Mouse (Mus musculus) cerebellum, adult (tissue): Measurements from ENCODE around the gene Col18a1.

ENCODE experiments used
- ATAC-seq: cut with Nextera tagmentation; 2 replicates; pipeline ENCODE4 v1.9.2; 2017; ENCODE audit warnings: mild to moderate bottlenecking, moderate library complexity, mixed read lengths; ENCODE audit not compliant: insufficient number of reproducible peaks, low FRiP score, low TSS enrichment

Gene Col18a1

DNA sequence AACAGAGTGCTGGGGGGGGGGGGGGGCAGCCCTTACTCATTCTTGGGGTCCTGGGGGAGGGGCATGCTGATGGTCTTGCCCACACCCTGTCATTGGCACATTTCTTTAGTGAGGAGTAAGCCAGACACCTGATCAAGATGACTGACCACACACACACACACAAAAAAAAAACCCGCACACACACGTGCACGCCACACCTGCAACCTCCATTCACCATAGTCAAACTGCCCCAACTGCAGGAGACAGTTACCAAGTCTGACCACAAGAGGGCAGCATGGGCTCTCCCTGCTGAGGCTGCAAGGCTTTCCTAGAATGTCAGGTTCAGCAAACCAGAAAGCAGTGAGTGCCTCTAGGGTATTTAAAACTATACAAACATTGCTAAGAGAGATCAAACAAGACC lies 83.9 kb downstream of the Col18a1 start:
- ATAC-seq = peak; percentile 72

- no peak for ATAC-seq
These were observed 87.4 kb downstream of the Col18a1 start for GRCm38 (mm10) chr10:77078961-77079360.

DNA sequence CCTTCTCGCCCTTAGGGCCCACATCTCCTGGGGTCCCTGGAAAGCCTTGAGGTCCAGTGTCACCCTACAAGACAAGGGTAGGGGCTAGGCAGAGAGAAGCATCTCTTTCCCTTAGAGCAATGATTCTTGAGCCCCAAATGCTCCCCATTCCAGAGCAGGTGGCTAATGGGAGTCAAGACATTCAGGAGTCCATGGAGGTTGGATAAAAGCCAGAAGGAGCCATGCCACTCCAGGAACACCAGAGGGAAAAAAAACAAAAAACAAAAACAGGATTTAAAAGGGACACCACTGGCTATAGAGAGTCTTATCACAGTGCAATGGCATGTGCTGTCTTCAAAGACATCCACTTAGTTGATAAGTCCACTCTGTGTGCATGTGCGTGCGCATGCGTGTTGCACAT lies 87.9 kb downstream of the Col18a1 start:
- no peak for ATAC-seq

DNA sequence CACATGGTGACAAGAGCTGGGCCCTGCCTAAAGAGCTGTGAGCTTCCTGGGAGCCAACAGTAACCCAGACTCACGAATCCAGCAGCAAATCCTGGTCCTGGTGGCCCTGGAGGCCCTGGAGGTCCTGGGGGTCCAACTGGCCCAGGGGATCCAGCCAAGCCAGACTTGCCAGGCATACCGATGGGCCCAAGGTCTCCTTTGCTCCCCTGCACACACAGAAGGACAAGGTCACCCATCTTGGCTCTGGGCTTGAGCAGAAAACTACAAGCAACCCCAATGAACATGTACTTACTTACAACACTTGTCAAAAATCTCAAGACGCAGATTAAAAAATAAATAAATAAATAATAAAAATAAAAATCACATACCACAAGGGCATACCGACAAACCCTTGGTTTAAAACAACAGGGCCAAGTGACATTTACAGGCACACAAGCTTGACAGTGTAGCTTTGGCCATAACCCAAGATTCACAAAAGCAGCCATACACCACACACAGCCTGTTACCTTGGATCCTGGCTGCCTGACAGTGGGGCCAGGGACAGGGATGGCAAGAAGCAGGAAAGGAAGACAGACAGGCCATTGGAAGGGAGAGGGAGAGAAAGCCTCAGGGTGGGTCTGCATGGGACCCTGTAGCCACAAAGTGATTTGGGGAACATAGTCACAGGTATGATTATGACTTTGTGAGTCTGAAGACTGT lies 91.9 kb downstream of the Col18a1 start:
- peak; percentile 62; the same call in 1 of the 2 replicates for ATAC-seq

GRCm38 (mm10) chr10:77070072-77070471 lies 96.3 kb downstream of the Col18a1 start:
- peak; percentile 41; the same call in 1 of the 2 replicates for ATAC-seq

GRCm38 (mm10) chr10:77068469-77068868 lies 97.9 kb downstream of the Col18a1 start:
- no peak for ATAC-seq

- no peak for ATAC-seq
These were observed 101.7 kb downstream of the Col18a1 start for GRCm38 (mm10) chr10:77064659-77065058.

DNA sequence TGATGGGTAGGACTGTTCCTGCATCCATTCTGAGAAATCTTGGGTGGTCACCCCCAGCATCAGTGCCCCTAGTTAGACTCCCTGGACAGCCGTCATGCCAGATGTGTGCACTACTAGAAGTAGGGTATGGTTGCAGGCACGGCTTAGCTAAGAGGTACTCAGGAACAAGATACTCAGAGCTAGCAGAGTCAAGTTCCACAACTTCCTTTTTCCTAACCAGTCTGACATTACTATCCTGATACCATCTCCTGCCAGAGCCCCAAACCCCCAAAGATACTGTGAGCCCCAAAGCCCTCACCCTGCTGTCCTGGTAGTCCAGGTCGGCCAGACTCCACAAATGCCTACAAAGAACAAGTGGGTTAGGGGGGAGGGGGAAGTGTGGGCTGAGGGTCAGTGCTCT lies 102.1 kb downstream of the Col18a1 start:
- ATAC-seq = no peak

DNA sequence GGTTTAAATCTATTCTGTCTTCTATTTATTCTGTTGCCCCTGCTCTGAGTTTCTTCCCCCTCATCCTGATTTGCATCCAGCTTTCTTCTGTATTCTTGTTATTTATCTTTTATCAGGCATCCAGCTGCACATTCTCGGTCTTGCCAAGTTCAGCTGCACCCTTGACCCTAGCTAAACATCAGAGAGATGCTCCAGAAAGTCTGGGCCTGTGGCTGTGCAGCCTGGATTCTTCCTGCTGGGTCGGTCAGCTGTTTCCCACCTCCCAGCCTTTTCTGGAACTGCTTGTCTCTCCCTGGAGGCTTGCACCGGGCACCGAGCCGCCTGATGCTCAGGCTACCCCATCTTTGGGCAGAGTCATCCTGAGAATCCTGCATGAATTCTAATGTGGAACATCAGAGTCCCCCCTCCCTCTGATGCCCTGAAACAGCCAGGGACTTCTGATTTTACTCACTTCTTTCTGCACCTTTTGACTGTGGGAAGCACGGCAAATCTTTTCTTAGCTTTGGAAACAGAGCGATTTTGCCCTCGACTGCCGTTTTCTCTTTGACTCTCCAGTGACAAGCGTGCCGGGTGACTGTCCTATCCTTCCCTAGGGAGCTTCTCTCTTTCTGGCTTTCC lies 103.8 kb downstream of the Col18a1 start:
- no peak for ATAC-seq

- no peak for ATAC-seq
These were observed 104.9 kb downstream of the Col18a1 start for GRCm38 (mm10) chr10:77061426-77061825.

- ATAC-seq = no peak
These were observed 109.6 kb downstream of the Col18a1 start for GRCm38 (mm10) chr10:77056768-77057167.

DNA sequence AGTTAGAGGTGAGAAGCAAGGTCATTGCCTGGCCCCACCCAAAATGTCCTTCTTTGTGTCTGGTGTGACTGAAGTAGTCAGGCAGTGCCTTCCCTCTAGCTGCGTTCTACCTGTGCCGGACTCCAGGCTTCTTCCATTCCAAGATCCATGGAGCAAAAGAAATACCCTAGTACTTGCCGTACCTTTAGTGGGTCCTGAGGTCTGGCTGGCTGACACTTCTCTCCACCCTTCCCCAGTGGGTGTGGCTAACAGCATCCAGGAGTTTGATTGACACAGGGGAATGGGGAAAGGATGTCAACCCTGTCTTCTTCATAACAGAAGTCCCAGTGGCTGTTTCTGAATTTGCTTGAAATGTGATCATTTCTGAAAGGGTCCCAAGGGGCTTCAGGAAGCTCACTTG lies 117.7 kb downstream of the Col18a1 start:
- no peak for ATAC-seq

GRCm38 (mm10) chr10:77048196-77048595 lies 118.2 kb downstream of the Col18a1 start:
- ATAC-seq = no peak

DNA sequence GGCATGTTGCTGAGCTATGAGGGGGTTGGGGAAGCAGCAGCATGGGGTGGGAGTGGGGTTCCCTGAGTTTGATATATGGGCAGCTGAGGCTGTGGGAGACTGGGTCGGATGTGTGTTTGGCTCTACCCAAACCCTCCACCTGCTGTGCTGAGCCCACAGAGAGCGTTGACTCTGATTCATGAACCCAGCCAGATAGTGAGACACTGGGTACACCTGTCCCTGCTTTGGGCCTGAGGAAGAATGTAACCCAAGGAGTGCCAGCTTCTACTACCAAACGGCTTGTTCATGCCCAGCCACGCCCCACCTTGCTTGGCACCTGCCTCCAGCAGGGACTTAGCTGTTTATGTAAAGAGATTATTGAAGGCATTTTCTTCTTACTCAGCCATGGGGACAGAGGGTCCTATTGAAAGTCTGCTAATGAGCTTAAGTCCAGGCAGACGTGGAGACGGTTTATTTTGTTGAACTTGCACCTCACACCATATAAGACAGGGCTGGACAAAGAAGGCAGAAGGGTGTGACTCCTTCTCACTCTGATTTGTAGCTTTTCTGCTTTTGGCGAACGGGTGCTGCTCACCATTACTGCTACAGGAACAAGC lies 127.7 kb downstream of the Col18a1 start:
- no peak for ATAC-seq

DNA sequence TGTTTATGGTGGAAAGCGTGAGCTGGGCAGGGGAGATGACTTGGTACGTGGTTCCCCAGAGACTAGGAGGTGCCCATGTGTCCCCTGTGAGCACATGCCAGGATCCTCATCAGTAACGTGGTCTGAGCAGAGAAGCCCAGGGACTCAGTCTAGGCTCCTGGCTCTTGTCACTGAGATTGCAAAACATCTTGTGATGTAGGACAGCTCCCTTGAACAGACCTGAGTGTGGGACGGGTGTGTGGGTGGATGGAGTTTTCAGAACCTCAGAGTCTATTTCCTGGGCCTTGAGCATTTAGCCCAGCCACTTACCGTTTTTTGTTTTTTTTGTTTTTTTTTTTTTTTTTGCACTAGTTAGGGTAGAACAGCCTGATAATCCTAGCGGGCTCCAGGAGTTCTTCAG lies 130.9 kb downstream of the Col18a1 start:
- no peak for ATAC-seq

DNA sequence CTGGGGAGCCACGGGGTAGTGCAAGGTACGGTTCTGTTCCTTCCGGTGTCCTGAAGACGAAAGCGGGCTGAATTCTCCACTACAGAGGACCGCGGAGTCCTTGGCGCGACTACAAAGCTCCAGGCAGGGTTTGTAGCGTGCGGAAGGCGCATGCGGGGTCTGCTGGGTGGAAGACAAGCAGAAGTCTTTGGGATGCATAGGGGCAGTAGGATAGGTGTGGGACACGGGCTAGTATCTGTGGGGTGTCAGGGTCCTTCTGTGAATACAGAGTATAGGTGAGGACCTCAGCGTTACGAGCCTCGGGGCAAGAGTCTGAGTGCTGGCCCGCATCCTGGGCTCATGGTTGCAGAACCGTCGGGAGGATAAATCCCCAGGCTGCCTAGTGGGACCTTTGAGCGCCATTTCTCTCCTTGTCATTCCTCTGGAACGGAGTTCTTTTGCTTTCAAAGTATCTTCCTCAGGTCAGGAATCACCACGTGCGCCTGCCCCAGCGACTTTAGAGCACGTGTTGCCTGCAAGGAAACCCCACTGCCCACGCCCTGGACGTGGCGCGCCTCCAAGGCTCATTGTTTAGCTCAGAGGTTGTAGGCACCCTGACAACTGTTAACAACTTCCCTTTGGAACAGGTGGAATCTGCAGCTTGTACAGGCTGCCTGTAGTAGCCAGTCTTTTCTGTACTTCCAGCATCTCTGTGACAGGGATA lies 132.9 kb downstream of the Col18a1 start:
- peak; percentile 33 for ATAC-seq

DNA sequence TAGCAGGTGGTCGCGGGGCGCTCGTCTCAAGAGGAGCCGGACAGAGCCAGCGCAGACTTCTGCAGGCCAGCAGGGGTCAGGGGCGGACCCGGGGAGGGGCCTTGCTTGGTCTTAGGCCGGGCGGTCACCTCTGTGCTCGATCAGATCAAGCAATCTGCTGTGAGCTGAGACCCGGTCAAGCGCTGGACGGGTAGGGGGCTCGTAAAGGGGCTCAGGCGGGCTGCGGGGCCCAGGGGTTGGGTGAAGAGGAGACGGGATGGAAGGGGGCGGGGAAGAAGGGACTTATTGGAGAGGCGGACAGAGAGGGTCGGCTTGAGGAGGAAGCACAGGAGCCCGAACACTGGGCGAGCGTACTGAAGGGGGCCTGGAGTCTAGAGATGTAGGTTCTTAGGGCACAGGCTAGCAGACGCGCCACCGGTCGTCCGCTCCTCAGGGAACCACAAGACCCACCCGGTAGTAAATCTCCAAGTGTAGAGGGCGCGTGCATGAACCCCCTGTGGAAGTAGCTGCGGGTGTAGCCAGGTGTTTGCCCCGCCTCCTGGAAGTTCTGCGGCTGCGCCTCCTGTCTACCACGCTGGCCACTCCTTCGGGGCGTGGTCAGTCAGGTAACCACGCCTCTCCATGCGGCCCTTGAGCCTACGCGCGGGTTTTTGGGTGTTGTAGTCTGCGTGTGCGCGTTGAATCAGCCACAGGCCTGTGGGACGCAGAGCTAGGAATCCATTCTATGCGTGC lies 133.6 kb downstream of the Col18a1 start:
- peak; percentile 90 for ATAC-seq

GRCm38 (mm10) chr10:77031768-77032375 lies 134.5 kb downstream of the Col18a1 start, which contains the start of gene Slc19a1:
TSS of gene Slc19a1 (plus strand) at chr10:77032241.
- no peak for ATAC-seq

DNA sequence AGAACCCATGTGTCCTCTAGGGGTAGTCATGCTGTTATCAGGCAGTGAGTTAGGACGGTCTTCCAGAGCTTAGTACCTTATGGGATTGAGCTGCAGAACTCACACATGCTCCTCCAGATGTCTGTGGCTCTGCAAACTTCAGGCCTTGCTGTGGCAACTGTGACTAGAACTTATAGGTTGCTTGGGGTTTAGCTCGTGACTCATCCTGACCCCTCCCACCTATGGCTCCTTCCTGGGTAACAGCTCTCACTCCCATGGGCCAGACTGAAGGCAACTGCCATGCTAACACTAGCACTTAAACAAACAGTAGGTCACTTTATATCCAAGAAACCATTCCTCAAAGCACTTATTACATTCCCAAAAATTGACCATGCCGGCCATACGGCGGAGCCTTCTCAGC lies 135.7 kb downstream of the Col18a1 start:
- ATAC-seq = no peak

DNA sequence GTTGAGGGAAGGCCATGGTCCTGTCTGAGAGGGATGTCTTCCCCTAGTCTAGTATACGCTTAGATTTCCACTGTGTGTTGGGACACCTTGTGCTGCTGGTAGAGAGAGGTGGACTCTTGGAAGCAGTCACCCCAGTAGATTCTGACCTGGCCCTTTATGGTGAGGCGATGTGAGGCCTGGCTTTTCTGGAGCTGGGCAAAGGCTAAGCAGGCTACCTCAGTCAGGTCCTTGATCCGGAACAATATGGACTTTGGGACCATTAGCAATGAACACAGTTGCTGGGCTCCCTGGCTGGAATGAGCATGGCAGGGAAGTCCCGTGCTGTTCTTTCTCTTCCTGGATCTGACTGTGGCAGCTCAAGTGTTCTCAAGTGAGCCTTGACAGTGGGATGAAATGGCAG lies 136.6 kb downstream of the Col18a1 start:
- no peak for ATAC-seq
